Mouse (Mus musculus): ENCODE measurements around the gene Tcf7l1. TPM values are rescaled to one million over a fixed set of nuclear protein-coding genes. Genes with fewer than 3 reads are reported as not detected.

Gene Tcf7l1
- polyA plus RNA-seq, 1 experiment from 2014 or later: 42.4 TPM

GRCm38 (mm10) chr6:72758239-72759017, 30.6 kb downstream of the Tcf7l1 start:
- Histone ChIP-seq H3K4me3 (ENCODE audit: low read depth, low read length) (no peak overlapping the region), H3K27me3 (ENCODE audit: control insufficient read depth, insufficient read depth, low read length) (no peaks in the 10 kb centered on the region), H3K4me1 (ENCODE audit: control insufficient read depth, insufficient read depth, low read length) (peaks cover 25% of the 10 kb centered on the region), H3K27ac (replicated peaks; ENCODE audit: low read depth, low read length) (no peak overlapping the region), H3K36me3 (ENCODE audit: control insufficient read depth, insufficient read depth, low read length) (no peaks in the 10 kb centered on the region), H3K9me3 (ENCODE audit: control insufficient read depth, low read length) (no peaks in the 10 kb centered on the region), H3K4me2 (ENCODE audit: low read depth, severe bottlenecking) (no peak overlapping the region), H3K9ac (ENCODE audit: low read length) (no peak overlapping the region)
- DNase-seq (ENCODE audit: low spot score): no peak
- no peak for ATAC-seq (ENCODE audit: insufficient number of reproducible peaks, low FRiP score, low TSS enrichment, low read depth)
- 77% methylated on average over 10 of the region's 10 CpGs for WGBS

DNA sequence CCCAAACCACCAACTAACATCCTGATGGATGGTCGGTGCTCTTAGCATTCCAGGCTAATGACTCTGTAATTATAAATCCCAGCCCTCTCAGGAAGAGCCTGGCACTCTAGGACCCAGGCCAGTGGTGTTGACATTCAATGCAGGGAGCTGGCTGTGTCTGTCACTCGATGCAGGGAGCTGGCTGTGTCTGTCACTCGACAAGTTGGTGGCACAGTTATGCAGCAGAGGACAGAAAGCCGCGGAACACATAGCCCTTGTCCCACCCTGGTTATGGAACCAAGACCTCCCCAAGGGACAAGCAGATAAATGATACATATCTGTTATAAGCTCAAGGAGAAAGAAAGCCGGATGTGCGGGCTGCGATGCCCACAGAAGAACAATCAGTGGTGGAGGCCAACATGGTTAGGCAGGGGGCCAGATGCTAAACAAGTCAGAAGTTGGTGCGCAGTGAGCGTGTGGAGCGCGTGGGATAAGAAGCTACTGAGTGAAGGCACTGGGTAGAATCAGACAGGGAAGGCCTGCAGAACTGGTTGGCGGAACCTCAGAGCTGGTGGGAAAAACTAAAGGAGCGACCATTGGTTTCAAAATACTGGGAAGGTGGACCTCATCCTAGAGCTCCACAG, 33.7 kb downstream of the Tcf7l1 start:
- no peak for DNase-seq (ENCODE audit: low spot score)

GRCm38 (mm10) chr6:72754215-72754614, 34.8 kb downstream of the Tcf7l1 start:
- Histone ChIP-seq H3K4me3 (ENCODE audit: low read depth, low read length) (no peak overlapping the region), H3K27ac (replicated peaks; ENCODE audit: low read depth, low read length) (peak overlapping the region; percentile 37)

More for the DNA sequence above, 33.7 kb downstream of the Tcf7l1 start:
- no peaks in the 10 kb centered on the region for H3K36me3 ChIP-seq (ENCODE audit: control insufficient read depth, insufficient read depth, low read length)
- H3K9ac ChIP-seq (ENCODE audit: low read length): no peak overlapping the region
- H3K27ac ChIP-seq (replicated peaks; ENCODE audit: low read depth, low read length): peak overlapping the region; percentile 14; the same call in 1 of the 2 replicates
- H3K4me1 ChIP-seq (ENCODE audit: control insufficient read depth, insufficient read depth, low read length): peaks cover 20% of the 10 kb centered on the region
- WGBS: 64% methylated on average over 14 of the region's 14 CpGs
- ATAC-seq (ENCODE audit: insufficient number of reproducible peaks, low FRiP score, low TSS enrichment, low read depth): 0 out of 2 replicates have a peak, but pooled peaks have one; percentile 37
- no peak overlapping the region for H3K4me3 ChIP-seq (ENCODE audit: low read depth, low read length)
- H3K9me3 ChIP-seq (ENCODE audit: control insufficient read depth, low read length): no peaks in the 10 kb centered on the region
- H3K27me3 ChIP-seq (ENCODE audit: control insufficient read depth, insufficient read depth, low read length): no peaks in the 10 kb centered on the region
- H3K4me2 ChIP-seq (ENCODE audit: low read depth, severe bottlenecking): no peak overlapping the region

DNA sequence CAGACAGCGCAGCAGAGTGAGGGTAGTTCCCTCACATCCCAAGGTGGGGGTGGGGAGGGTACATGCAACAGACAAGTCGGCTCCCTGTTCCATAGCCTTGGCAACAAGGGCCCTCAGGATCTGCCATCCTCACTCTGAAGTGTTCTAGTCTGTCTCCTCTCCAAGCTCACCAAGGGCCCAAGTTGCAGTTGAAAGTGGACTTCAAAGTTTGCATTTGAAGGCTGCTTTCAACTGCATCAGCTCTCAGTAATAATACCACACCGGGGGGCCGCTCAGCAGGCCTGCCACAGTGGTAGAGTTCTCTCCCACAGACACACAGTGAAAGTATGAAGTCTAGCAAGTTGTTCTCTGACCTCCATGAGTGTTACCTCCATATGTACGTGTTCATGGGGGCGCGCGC, 35.3 kb downstream of the Tcf7l1 start:
- no peak for DNase-seq (ENCODE audit: low spot score)
- no peaks in the 10 kb centered on the region for H3K27me3 ChIP-seq (ENCODE audit: control insufficient read depth, insufficient read depth, low read length)
- H3K9ac ChIP-seq (ENCODE audit: low read length): no peak overlapping the region
- no peaks in the 10 kb centered on the region for H3K36me3 ChIP-seq (ENCODE audit: control insufficient read depth, insufficient read depth, low read length)
- H3K4me1 ChIP-seq (ENCODE audit: control insufficient read depth, insufficient read depth, low read length): peaks cover 34% of the 10 kb centered on the region
- 73% methylated on average over 8 of the region's 8 CpGs for WGBS
- H3K9me3 ChIP-seq (ENCODE audit: control insufficient read depth, low read length): no peaks in the 10 kb centered on the region
- H3K4me3 ChIP-seq (ENCODE audit: low read depth, low read length): no peak overlapping the region
- no peak for ATAC-seq (ENCODE audit: insufficient number of reproducible peaks, low FRiP score, low TSS enrichment, low read depth)
- no peak overlapping the region for H3K4me2 ChIP-seq (ENCODE audit: low read depth, severe bottlenecking)
- peak overlapping the region; percentile 37 for H3K27ac ChIP-seq (replicated peaks; ENCODE audit: low read depth, low read length)

More at GRCm38 (mm10) chr6:72754215-72754614, 34.8 kb downstream of the Tcf7l1 start:
- 8% methylated on average over 9 of the region's 9 CpGs for WGBS
- peak; percentile 64 for DNase-seq (ENCODE audit: low spot score)
- Histone ChIP-seq H3K36me3 (ENCODE audit: control insufficient read depth, insufficient read depth, low read length) (no peaks in the 10 kb centered on the region), H3K9ac (ENCODE audit: low read length) (no peak overlapping the region), H3K4me1 (ENCODE audit: control insufficient read depth, insufficient read depth, low read length) (peaks cover 29% of the 10 kb centered on the region), H3K27me3 (ENCODE audit: control insufficient read depth, insufficient read depth, low read length) (no peaks in the 10 kb centered on the region), H3K4me2 (ENCODE audit: low read depth, severe bottlenecking) (no peak overlapping the region), H3K9me3 (ENCODE audit: control insufficient read depth, low read length) (no peaks in the 10 kb centered on the region)
- ATAC-seq (ENCODE audit: insufficient number of reproducible peaks, low FRiP score, low TSS enrichment, low read depth): peak; percentile 22; the same call in 1 of the 2 replicates

GRCm38 (mm10) chr6:72752824-72753223, 36.2 kb downstream of the Tcf7l1 start:
- Histone ChIP-seq H3K27me3 (ENCODE audit: control insufficient read depth, insufficient read depth, low read length) (no peaks in the 10 kb centered on the region), H3K36me3 (ENCODE audit: control insufficient read depth, insufficient read depth, low read length) (no peaks in the 10 kb centered on the region), H3K4me3 (ENCODE audit: low read depth, low read length) (no peak overlapping the region), H3K4me1 (ENCODE audit: control insufficient read depth, insufficient read depth, low read length) (peaks cover 43% of the 10 kb centered on the region), H3K9me3 (ENCODE audit: control insufficient read depth, low read length) (no peaks in the 10 kb centered on the region), H3K27ac (replicated peaks; ENCODE audit: low read depth, low read length) (no peak overlapping the region), H3K4me2 (ENCODE audit: low read depth, severe bottlenecking) (no peak overlapping the region), H3K9ac (ENCODE audit: low read length) (no peak overlapping the region)
- DNase-seq (ENCODE audit: low spot score) (no peak), ATAC-seq (ENCODE audit: insufficient number of reproducible peaks, low FRiP score, low TSS enrichment, low read depth) (no peak)
- WGBS: 92% methylated on average over 15 of the region's 15 CpGs

DNA sequence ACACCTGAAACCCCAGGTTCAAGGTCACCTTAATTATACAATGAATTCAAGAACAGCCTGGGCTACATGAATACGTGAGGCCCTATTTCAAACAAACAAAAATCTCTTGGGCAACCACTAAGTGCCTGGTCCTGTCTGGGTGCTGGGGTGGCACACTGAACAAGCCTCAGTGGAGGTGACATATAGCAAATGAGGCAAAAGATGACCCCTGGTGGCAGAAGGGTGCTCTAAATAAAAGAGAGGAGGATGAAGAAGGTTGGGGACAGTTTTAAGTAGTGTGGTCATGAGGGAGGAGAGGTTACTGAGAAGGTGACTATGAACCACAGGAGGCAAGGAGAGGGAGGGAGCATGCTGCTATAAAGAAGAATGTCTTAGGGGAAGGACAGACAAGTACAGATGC, 37.8 kb downstream of the Tcf7l1 start:
- H3K36me3 ChIP-seq (ENCODE audit: control insufficient read depth, insufficient read depth, low read length): no peaks in the 10 kb centered on the region
- DNase-seq (ENCODE audit: low spot score) (no peak), ATAC-seq (ENCODE audit: insufficient number of reproducible peaks, low FRiP score, low TSS enrichment, low read depth) (no peak)
- no peak overlapping the region for H3K4me3 ChIP-seq (ENCODE audit: low read depth, low read length)
- no peaks in the 10 kb centered on the region for H3K27me3 ChIP-seq (ENCODE audit: control insufficient read depth, insufficient read depth, low read length)
- 95% methylated on average over 1 of the region's 1 CpGs for WGBS
- H3K27ac ChIP-seq (replicated peaks; ENCODE audit: low read depth, low read length): no peak overlapping the region
- H3K4me1 ChIP-seq (ENCODE audit: control insufficient read depth, insufficient read depth, low read length): peaks cover 55% of the 10 kb centered on the region
- no peak overlapping the region for H3K9ac ChIP-seq (ENCODE audit: low read length)
- no peak overlapping the region for H3K4me2 ChIP-seq (ENCODE audit: low read depth, severe bottlenecking)
- H3K9me3 ChIP-seq (ENCODE audit: control insufficient read depth, low read length): no peaks in the 10 kb centered on the region

DNA sequence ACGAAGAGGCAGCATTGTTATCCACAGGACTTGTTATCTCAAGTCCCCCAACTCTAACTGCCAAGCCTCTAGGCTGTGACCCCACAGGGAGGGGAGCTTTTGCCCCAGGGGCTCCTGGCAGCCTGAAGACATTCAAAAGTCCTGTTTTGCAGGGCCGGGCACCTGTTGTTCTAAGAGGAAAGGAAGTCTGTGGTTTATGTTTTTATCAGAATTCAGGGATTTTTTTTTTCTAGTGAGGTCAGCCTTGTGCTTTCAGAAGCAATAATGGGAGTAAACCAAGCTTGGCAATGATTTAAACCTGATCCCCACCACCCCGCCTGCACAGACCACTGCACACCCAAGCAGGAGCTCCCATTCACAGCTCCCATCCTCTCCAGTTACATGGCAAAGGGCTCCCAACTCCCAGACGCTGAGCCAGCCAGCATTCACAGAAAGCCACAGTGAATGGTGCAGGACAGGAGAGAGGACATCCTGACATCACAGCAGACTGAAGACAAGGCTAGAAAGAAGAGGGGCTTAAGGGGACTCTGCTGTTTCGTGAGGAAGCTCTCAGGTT, 40.1 kb downstream of the Tcf7l1 start:
- no peak overlapping the region for H3K4me3 ChIP-seq (ENCODE audit: low read depth, low read length)
- no peaks in the 10 kb centered on the region for H3K27me3 ChIP-seq (ENCODE audit: control insufficient read depth, insufficient read depth, low read length)
- 35% methylated on average over 5 of the region's 5 CpGs for WGBS
- no peak overlapping the region for H3K27ac ChIP-seq (replicated peaks; ENCODE audit: low read depth, low read length)
- no peak overlapping the region for H3K4me2 ChIP-seq (ENCODE audit: low read depth, severe bottlenecking)
- no peaks in the 10 kb centered on the region for H3K9me3 ChIP-seq (ENCODE audit: control insufficient read depth, low read length)
- no peak for ATAC-seq (ENCODE audit: insufficient number of reproducible peaks, low FRiP score, low TSS enrichment, low read depth)
- H3K4me1 ChIP-seq (ENCODE audit: control insufficient read depth, insufficient read depth, low read length): peaks cover 39% of the 10 kb centered on the region
- no peak for DNase-seq (ENCODE audit: low spot score)
- H3K36me3 ChIP-seq (ENCODE audit: control insufficient read depth, insufficient read depth, low read length): no peaks in the 10 kb centered on the region
- no peak overlapping the region for H3K9ac ChIP-seq (ENCODE audit: low read length)

GRCm38 (mm10) chr6:72748421-72748820, 40.6 kb downstream of the Tcf7l1 start:
- peaks cover 35% of the 10 kb centered on the region for H3K4me1 ChIP-seq (ENCODE audit: control insufficient read depth, insufficient read depth, low read length)
- no peak overlapping the region for H3K9ac ChIP-seq (ENCODE audit: low read length)
- H3K27me3 ChIP-seq (ENCODE audit: control insufficient read depth, insufficient read depth, low read length): no peaks in the 10 kb centered on the region
- H3K4me2 ChIP-seq (ENCODE audit: low read depth, severe bottlenecking): no peak overlapping the region
- H3K9me3 ChIP-seq (ENCODE audit: control insufficient read depth, low read length): no peaks in the 10 kb centered on the region
- H3K4me3 ChIP-seq (ENCODE audit: low read depth, low read length): no peak overlapping the region
- DNase-seq (ENCODE audit: low spot score) (no peak), ATAC-seq (ENCODE audit: insufficient number of reproducible peaks, low FRiP score, low TSS enrichment, low read depth) (no peak)
- no peak overlapping the region for H3K27ac ChIP-seq (replicated peaks; ENCODE audit: low read depth, low read length)
- no peaks in the 10 kb centered on the region for H3K36me3 ChIP-seq (ENCODE audit: control insufficient read depth, insufficient read depth, low read length)
- WGBS: 5% methylated on average over 2 of the region's 2 CpGs
